9 mouse cellular contexts compared by ENCODE assay signal in the genomic region with DNA sequence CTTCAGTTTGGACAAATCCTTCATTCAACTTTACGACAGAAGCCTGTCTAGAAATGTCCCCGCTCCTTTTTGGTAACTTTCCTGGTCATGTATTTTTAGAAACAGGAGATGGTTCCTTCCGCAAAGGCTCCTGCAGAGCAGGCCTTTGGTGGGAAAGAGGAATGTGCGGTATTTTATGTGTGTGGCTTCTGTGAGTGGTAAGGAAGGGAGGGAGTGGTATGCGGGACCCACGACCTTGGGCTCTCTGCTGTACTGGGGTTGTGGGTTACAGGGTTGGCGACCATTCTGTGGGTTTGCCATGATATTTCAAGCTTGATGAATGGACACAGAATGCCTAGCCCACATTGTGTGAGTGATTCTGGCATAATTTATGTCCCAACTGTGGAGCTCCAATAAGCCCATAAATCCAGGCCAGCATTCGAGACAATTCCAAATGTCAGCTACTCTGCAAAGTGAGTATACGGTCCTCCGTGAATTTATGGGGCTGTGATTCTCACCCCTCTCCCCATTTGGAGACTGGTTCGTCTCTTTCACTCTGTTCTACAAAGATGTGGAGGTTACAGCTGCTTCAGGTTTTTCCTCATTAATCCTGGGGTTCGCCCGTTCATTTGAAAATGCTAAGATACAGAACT.
DNase-seq lines count a peak whose midpoint lies in the region; ATAC-seq lines count a peak whose summit lies in the region.
"Had no signal": no experiment of that assay in that cellular context is flagged by ENCODE, and none has a peak within 500 bp of the region (broad histone marks: within the 10 kb centered on the region; RNA-seq: fewer than 3 reads in every experiment).

No protein-coding gene starts in this region.

- H3K4me2 ChIP-seq in midbrain, embryonic 16.5 days (ENCODE audit: low read length), result no peak overlapping the region
- no peak overlapping the region for H3K4me2 ChIP-seq in midbrain, embryonic 15.5 days
- no peak overlapping the region for H3K4me2 ChIP-seq in heart, embryonic 12.5 days
- H3K4me2 ChIP-seq: liver, embryonic 13.5 days had no signal

- no peaks in the 10 kb centered on the region for H3K27me3 ChIP-seq in midbrain, embryonic 16.5 days (ENCODE audit: control insufficient read depth, insufficient read depth, low read depth, low read length)
- no peaks in the 10 kb centered on the region for H3K27me3 ChIP-seq in midbrain, embryonic 15.5 days (replicated peaks)
- no peaks in the 10 kb centered on the region for H3K27me3 ChIP-seq in heart, embryonic 12.5 days (replicated peaks)
- H3K27me3 ChIP-seq: liver, embryonic 13.5 days had no signal

- 0 out of 2 replicates have a peak overlapping the region, but pooled peaks have one; percentile 38 for H3K27ac ChIP-seq in midbrain, embryonic 16.5 days (ENCODE audit: low read length)
- no peak overlapping the region for H3K27ac ChIP-seq in midbrain, embryonic 15.5 days
- peak overlapping the region; percentile 47; the same call in 1 of the 2 replicates for H3K27ac ChIP-seq in heart, embryonic 12.5 days (ENCODE audit: poor library complexity, severe bottlenecking)
- H3K27ac ChIP-seq: liver, embryonic 13.5 days had no signal

- peak; percentile 20 for DNase-seq in kidney, postnatal 10 days
- peak; percentile 13 for DNase-seq in yolk sac, embryonic 10.5 days (ENCODE audit: low spot score)
- no peak for DNase-seq in gastrocnemius, postnatal 14 days
- DNase-seq in left cerebral cortex, adult 18-20 months (ENCODE audit: low spot score in 2 of 2), result no peak
- DNase-seq in frontal cortex, adult 2 months (ENCODE audit: extremely low spot score in 1 of 2, low spot score in 1 of 2), result no peak
- DNase-seq: liver, embryonic 13.5 days had no signal

- H3K36me3 ChIP-seq in midbrain, embryonic 16.5 days (ENCODE audit: control insufficient read depth, insufficient read depth, low read length), result no peaks in the 10 kb centered on the region
- H3K36me3 ChIP-seq in midbrain, embryonic 15.5 days (replicated peaks), result no peaks in the 10 kb centered on the region
- H3K36me3 ChIP-seq in heart, embryonic 12.5 days, result no peaks in the 10 kb centered on the region
- H3K36me3 ChIP-seq: liver, embryonic 13.5 days had no signal

- H3K9me3 ChIP-seq in midbrain, embryonic 16.5 days (replicated peaks; ENCODE audit: control insufficient read depth, low read length, poor library complexity, severe bottlenecking), result no peaks in the 10 kb centered on the region
- H3K9me3 ChIP-seq in midbrain, embryonic 15.5 days, result no peaks in the 10 kb centered on the region
- no peaks in the 10 kb centered on the region for H3K9me3 ChIP-seq in heart, embryonic 12.5 days (replicated peaks)

- 74% methylated on average over 13 of the region's 13 CpGs for WGBS in midbrain, embryonic 16.5 days
- 84% methylated on average over 13 of the region's 13 CpGs for WGBS in midbrain, embryonic 15.5 days
- 49% methylated on average over 13 of the region's 13 CpGs for WGBS in heart, embryonic 12.5 days

- no peak for ATAC-seq in midbrain, embryonic 16.5 days
- no peak for ATAC-seq in midbrain, embryonic 15.5 days (replicated peaks)
- no peak for ATAC-seq in heart, embryonic 12.5 days (ENCODE audit: insufficient number of reproducible peaks, low FRiP score)

- H3K4me1 ChIP-seq in midbrain, embryonic 16.5 days (ENCODE audit: control insufficient read depth, insufficient read depth, low read length), result 0 out of 2 replicates have a peak, but pooled peaks cover 5% of the 10 kb centered on the region
- no peaks in the 10 kb centered on the region for H3K4me1 ChIP-seq in midbrain, embryonic 15.5 days
- peaks cover 14% of the 10 kb centered on the region for H3K4me1 ChIP-seq in heart, embryonic 12.5 days (replicated peaks)
- H3K4me1 ChIP-seq: liver, embryonic 13.5 days had no signal

- intact Hi-C loops in gastrocnemius, postnatal 14 days (cut with DNase I; ENCODE audit: low total_unique reads), result no loop called here

- no peak overlapping the region for H3K4me3 ChIP-seq in midbrain, embryonic 16.5 days (ENCODE audit: low read depth, low read length)
- no peak overlapping the region for H3K4me3 ChIP-seq in midbrain, embryonic 15.5 days
- H3K4me3 ChIP-seq in heart, embryonic 12.5 days, result no peak overlapping the region
- H3K4me3 ChIP-seq: liver, embryonic 13.5 days had no signal

- H3K9ac ChIP-seq in midbrain, embryonic 16.5 days (ENCODE audit: low read depth, low read length), result no peak overlapping the region
- H3K9ac ChIP-seq in midbrain, embryonic 15.5 days, result no peak overlapping the region
- no peak overlapping the region for H3K9ac ChIP-seq in heart, embryonic 12.5 days
- H3K9ac ChIP-seq: liver, embryonic 13.5 days had no signal

Comparison
In these comparisons a context has a peak if more than half of its experiments do, and no peak if none do; other contexts are left out.
1. DNase-seq: peak in kidney, postnatal 10 days (single experiment) and yolk sac, embryonic 10.5 days (single experiment); none in gastrocnemius, postnatal 14 days (single experiment), left cerebral cortex, adult 18-20 months (0 of 2) and frontal cortex, adult 2 months (0 of 2).